ENCODE assay signal across 16 mouse cellular contexts in genomic region chr10:8813984-8814578, GRCm38 (mm10).
DNase-seq lines count a peak whose midpoint lies in the region; ATAC-seq lines count a peak whose summit lies in the region.
"Had no signal": no experiment of that assay in that cellular context is flagged by ENCODE, and none has a peak within 500 bp of the region (broad histone marks: within the 10 kb centered on the region; RNA-seq: fewer than 3 reads in every experiment).

No protein-coding gene starts in this region.

- no peak for DNase-seq in heart, postnatal 36 days
- DNase-seq in embryo, embryonic 10.5 days (ENCODE audit: low spot score): peak; percentile 66
- peak; percentile 78 for DNase-seq in embryonic facial prominence, embryonic 11.5 days (ENCODE audit: low spot score)
- DNase-seq in gastrocnemius, postnatal 4 days (ENCODE audit: low spot score in 2 of 2): no peak
- DNase-seq in gastrocnemius, postnatal 25 days: no peak
- DNase-seq: cerebellum, adult 11-12 months; lung, postnatal 4 days; thymus, postnatal 14 days had no signal

- ATAC-seq in heart, embryonic 15.5 days (replicated peaks; ENCODE audit: insufficient number of reproducible peaks, insufficient read depth, low FRiP score, low read depth): no peak
- no peak for ATAC-seq in embryonic facial prominence, embryonic 11.5 days (replicated peaks; ENCODE audit: insufficient number of reproducible peaks, low FRiP score, low TSS enrichment, low read depth)
- ATAC-seq in limb, embryonic 13.5 days (ENCODE audit: low FRiP score, low read depth): peak; percentile 64; the same call in 1 of the 2 replicates
- ATAC-seq: activated CD4-positive, CD25-positive, alpha-beta regulatory T cell, adult 4 months; CD4-positive, CD25-positive, alpha-beta regulatory T cell, adult 4 months; forebrain, embryonic 16.5 days; midbrain, embryonic 15.5 days had no signal

- peak overlapping the region; percentile 71 for H3K27ac ChIP-seq in heart, embryonic 15.5 days
- H3K27ac ChIP-seq in embryonic facial prominence, embryonic 11.5 days (replicated peaks; ENCODE audit: low read depth, low read length): peak overlapping the region; percentile 8; the same call in 1 of the 2 replicates
- peak overlapping the region; percentile 58; the same call in 1 of the 2 replicates for H3K27ac ChIP-seq in limb, embryonic 13.5 days
- H3K27ac ChIP-seq: liver, embryonic 15.5 days; midbrain, embryonic 15.5 days; neural tube, embryonic 13.5 days had no signal

- peak overlapping the region; percentile 29; the same call in 1 of the 2 replicates for H3K4me2 ChIP-seq in heart, embryonic 15.5 days
- no peak overlapping the region for H3K4me2 ChIP-seq in embryonic facial prominence, embryonic 11.5 days (ENCODE audit: low read depth, low read length)
- peak overlapping the region; percentile 50 for H3K4me2 ChIP-seq in limb, embryonic 13.5 days (replicated peaks)
- H3K4me2 ChIP-seq: liver, embryonic 15.5 days; midbrain, embryonic 15.5 days; neural tube, embryonic 13.5 days had no signal

- no peak overlapping the region for H3K4me3 ChIP-seq in heart, embryonic 15.5 days
- H3K4me3 ChIP-seq in embryonic facial prominence, embryonic 11.5 days (ENCODE audit: low read depth, low read length): no peak overlapping the region
- H3K4me3 ChIP-seq in limb, embryonic 13.5 days: peak overlapping the region; percentile 28
- H3K4me3 ChIP-seq: liver, embryonic 15.5 days; midbrain, embryonic 15.5 days; neural tube, embryonic 13.5 days had no signal

- H3K9me3 ChIP-seq in heart, embryonic 15.5 days (replicated peaks): no peaks in the 10 kb centered on the region
- no peaks in the 10 kb centered on the region for H3K9me3 ChIP-seq in embryonic facial prominence, embryonic 11.5 days (replicated peaks; ENCODE audit: control insufficient read depth, low read length)
- H3K9me3 ChIP-seq in limb, embryonic 13.5 days: no peaks in the 10 kb centered on the region
- H3K9me3 ChIP-seq: liver, embryonic 15.5 days; midbrain, embryonic 15.5 days; neural tube, embryonic 13.5 days had no signal

- H3K9ac ChIP-seq in heart, embryonic 15.5 days: no peak overlapping the region
- H3K9ac ChIP-seq in embryonic facial prominence, embryonic 11.5 days (replicated peaks; ENCODE audit: low read length): no peak overlapping the region
- peak overlapping the region; percentile 31; the same call in 1 of the 2 replicates for H3K9ac ChIP-seq in limb, embryonic 13.5 days
- H3K9ac ChIP-seq: liver, embryonic 15.5 days; midbrain, embryonic 15.5 days; neural tube, embryonic 13.5 days had no signal

- 0 out of 2 replicates have a peak, but pooled peaks cover 4% of the 10 kb centered on the region for H3K36me3 ChIP-seq in heart, embryonic 15.5 days
- H3K36me3 ChIP-seq in embryonic facial prominence, embryonic 11.5 days (replicated peaks; ENCODE audit: control insufficient read depth, insufficient read depth, low read depth, low read length): no peaks in the 10 kb centered on the region
- H3K36me3 ChIP-seq in limb, embryonic 13.5 days: peaks cover 15% of the 10 kb centered on the region; the same call in 1 of the 2 replicates
- H3K36me3 ChIP-seq: liver, embryonic 15.5 days; midbrain, embryonic 15.5 days; neural tube, embryonic 13.5 days had no signal

- peaks cover 31% of the 10 kb centered on the region for H3K4me1 ChIP-seq in heart, embryonic 15.5 days (replicated peaks)
- H3K4me1 ChIP-seq in embryonic facial prominence, embryonic 11.5 days (ENCODE audit: control insufficient read depth, insufficient read depth, low read length): no peaks in the 10 kb centered on the region
- peaks cover 53% of the 10 kb centered on the region for H3K4me1 ChIP-seq in limb, embryonic 13.5 days
- H3K4me1 ChIP-seq: neural tube, embryonic 13.5 days had no signal

- no peaks in the 10 kb centered on the region for H3K27me3 ChIP-seq in heart, embryonic 15.5 days
- no peaks in the 10 kb centered on the region for H3K27me3 ChIP-seq in embryonic facial prominence, embryonic 11.5 days (ENCODE audit: control insufficient read depth, insufficient read depth, low read length)
- H3K27me3 ChIP-seq in limb, embryonic 13.5 days: no peaks in the 10 kb centered on the region
- H3K27me3 ChIP-seq: liver, embryonic 15.5 days; midbrain, embryonic 15.5 days; neural tube, embryonic 13.5 days had no signal

- 30% methylated on average over 18 of the region's 18 CpGs for WGBS in heart, embryonic 15.5 days
- 25% methylated on average over 18 of the region's 18 CpGs for WGBS in embryonic facial prominence, embryonic 11.5 days
- WGBS in limb, embryonic 13.5 days: 10% methylated on average over 18 of the region's 18 CpGs

- intact Hi-C loops in heart, postnatal 36 days (cut with DNase I): no loop called here

Comparison
In these comparisons a context has a peak if more than half of its experiments do, and no peak if none do; other contexts are left out.
1. H3K27ac ChIP-seq: peak in every context shown above with its lines; median percentile 71 in heart, embryonic 15.5 days; 58 in limb, embryonic 13.5 days; 8 in embryonic facial prominence, embryonic 11.5 days.
2. DNase-seq: peak in embryo, embryonic 10.5 days (single experiment) and embryonic facial prominence, embryonic 11.5 days (single experiment); none in heart, postnatal 36 days (0 of 2), gastrocnemius, postnatal 4 days (0 of 2) and gastrocnemius, postnatal 25 days (single experiment).